Mouse (Mus musculus) cerebellum, postnatal 36 days (tissue): ENCODE results near the gene Dlg4.

ENCODE experiments used
- DNase-seq, 2 experiments: peaks; one replicate each; pipeline ENCODE4 v3.0.0; 2021 to 2022; ENCODE audit warnings: mixed read lengths in 2 of 2

The Dlg4 gene

GRCm38 (mm10) chr11:70021264-70022132 is 4.8 kb downstream of the Dlg4 start:
- peak; percentile 92 to 93 for DNase-seq

GRCm38 (mm10) chr11:70023481-70024150 is 6.9 kb downstream of the Dlg4 start:
- no peak for DNase-seq

GRCm38 (mm10) chr11:70024151-70024514 is 7.4 kb downstream of the Dlg4 start:
- DNase-seq, result no peak

- peak; percentile 30 to 45 for DNase-seq
Measured at GRCm38 (mm10) chr11:70026689-70027088, 9.9 kb downstream of the Dlg4 start.

GRCm38 (mm10) chr11:70027397-70027796 is 10.7 kb downstream of the Dlg4 start:
- DNase-seq, result peak; percentile 53 to 61

GRCm38 (mm10) chr11:70028401-70029129 is 11.8 kb downstream of the Dlg4 start:
- no peak for DNase-seq

- DNase-seq, result peak; percentile 57 to 58
Measured at GRCm38 (mm10) chr11:70029130-70029801, 12.5 kb downstream of the Dlg4 start.

- DNase-seq, result no peak
Measured at GRCm38 (mm10) chr11:70029829-70030550, 13.2 kb downstream of the Dlg4 start.

GRCm38 (mm10) chr11:70030651-70031320 is 14.0 kb downstream of the Dlg4 start:
- no peak for DNase-seq

- DNase-seq, result no peak
Measured at GRCm38 (mm10) chr11:70031321-70031670, 14.6 kb downstream of the Dlg4 start.

- no peak for DNase-seq
Measured at GRCm38 (mm10) chr11:70038174-70038573, 21.4 kb downstream of the Dlg4 start.

GRCm38 (mm10) chr11:70039631-70040030 is 22.9 kb downstream of the Dlg4 start:
- no peak for DNase-seq

- no peak for DNase-seq
Measured at GRCm38 (mm10) chr11:70040184-70040583, 23.4 kb downstream of the Dlg4 start.

GRCm38 (mm10) chr11:70042309-70043085 is 25.8 kb downstream of the Dlg4 start:
- DNase-seq, result no peak

GRCm38 (mm10) chr11:70043665-70044064 is 26.9 kb downstream of the Dlg4 start:
- no peak for DNase-seq

GRCm38 (mm10) chr11:70045435-70045834 is 28.7 kb downstream of the Dlg4 start:
- DNase-seq, result no peak

GRCm38 (mm10) chr11:70049366-70049765 is 32.6 kb downstream of the Dlg4 start:
- DNase-seq, result no peak

- no peak for DNase-seq
Measured at GRCm38 (mm10) chr11:70049816-70050215, 33.1 kb downstream of the Dlg4 start.

GRCm38 (mm10) chr11:70053156-70053555 is 36.4 kb downstream of the Dlg4 start:
- DNase-seq, result peak in 1 of 2 experiments; percentile 37

GRCm38 (mm10) chr11:70053898-70054570 is 37.3 kb downstream of the Dlg4 start, which contains the start of gene Asgr1:
Gene Asgr1 (plus strand): TSS chr11:70054085.
- no peak for DNase-seq
